Mouse (Mus musculus): Measurements from ENCODE around the gene Cab39l.

Cab39l gene

GRCm38 (mm10) chr14:59632067-59632466 lies 191.3 kb downstream of the Cab39l start:
- no peak for DNase-seq (ENCODE audit: low spot score)

- DNase-seq (ENCODE audit: low spot score): no peak
Observed at GRCm38 (mm10) chr14:59633295-59633898, 192.6 kb downstream of the Cab39l start.

GRCm38 (mm10) chr14:59633988-59634387 lies 193.2 kb downstream of the Cab39l start:
- no peak for DNase-seq (ENCODE audit: low spot score)
